Mouse (Mus musculus) v-Abl transformed pro-B cells (cell line): ENCODE results near the gene Dab1.

ENCODE experiments used
- in situ Hi-C, 2 experiments: fragments of 400-800 bp; cut with MboI; formaldehyde crosslinking; loops; one replicate each; pipeline ENCODE4 v1.15.1; 2025; ENCODE audit not compliant: unreplicated experiment in 2 of 2

Dab1 gene

DNA sequence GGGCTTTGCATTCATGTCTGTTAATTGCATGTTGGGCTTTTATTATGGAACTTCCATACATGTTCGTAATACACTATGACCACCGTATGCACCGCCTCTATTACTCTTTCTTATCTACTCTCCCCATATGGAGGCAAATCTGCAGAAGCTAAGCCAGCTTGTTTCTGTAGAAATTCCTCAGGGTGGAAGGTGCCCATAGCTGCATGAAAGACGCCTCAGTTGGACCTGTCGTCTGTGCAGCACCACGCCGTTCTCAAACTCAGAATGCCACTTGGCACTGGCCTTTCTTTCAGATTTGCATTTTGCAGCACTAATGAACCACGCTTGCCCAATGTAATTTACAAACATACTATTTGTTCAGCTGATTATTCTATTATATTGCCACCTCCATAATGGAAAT is 1150.4 kb downstream of the Dab1 start:
- in situ Hi-C loops: no loop called here

DNA sequence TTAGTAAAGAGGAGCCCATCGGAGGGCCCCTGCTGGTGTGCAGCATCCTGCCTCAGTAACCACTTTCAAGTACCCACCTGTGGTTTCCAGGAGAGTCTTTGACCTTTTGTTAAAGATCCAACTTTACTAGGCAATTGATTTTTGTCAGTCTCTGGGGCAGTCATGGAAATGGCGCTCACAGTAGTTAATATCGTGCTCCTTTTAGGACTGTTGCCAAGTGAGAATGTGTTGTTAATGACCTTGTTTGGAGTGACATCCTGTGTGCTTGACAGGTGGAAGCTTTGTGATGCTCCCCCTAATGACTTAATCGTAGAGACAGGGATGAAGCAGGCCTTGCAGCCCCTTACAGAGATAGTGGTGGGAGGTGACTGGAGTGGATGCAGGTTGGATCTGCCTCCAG is 1151.2 kb downstream of the Dab1 start:
- in situ Hi-C loops: no loop called here

DNA sequence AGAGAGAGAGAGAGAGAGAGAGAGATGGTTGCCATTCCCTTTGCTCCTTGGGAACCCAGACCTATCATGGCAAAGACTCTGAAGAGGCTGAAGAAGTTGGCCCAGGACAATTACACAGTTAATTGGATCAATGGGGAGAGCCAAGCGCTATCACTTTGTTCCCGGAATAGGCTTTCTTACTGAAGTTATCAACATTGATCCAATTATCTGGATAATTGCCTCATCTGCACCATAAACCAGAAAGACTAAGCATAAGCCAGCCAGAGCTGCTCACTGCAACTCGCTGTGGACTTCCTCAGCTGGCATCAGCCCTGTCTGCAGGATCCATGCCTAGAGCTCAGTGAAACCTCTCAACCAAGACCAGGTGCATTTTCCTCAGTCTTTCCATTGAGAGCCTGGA is 1156.4 kb downstream of the Dab1 start:
- in situ Hi-C loops: no loop called here

DNA sequence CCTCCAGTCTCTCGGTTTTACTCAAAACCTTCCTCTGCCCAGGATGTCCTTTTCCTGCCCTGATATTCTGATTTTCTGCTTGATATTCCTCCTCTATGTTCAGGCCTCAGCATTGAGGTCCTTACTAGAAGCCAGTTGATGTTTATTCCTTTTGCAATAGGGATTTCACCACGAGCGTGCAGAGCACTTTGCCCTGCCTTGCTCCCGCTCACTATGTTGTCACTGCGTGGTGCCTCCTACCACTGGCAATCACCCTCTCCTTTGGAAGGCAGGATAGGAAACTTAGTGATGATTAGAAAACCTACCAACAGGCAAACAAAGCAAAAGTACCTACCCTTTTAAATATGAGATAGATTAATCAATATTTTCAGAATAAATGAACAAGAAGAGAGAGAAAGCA is 1160.3 kb downstream of the Dab1 start:
- in situ Hi-C loops: no loop called here

DNA sequence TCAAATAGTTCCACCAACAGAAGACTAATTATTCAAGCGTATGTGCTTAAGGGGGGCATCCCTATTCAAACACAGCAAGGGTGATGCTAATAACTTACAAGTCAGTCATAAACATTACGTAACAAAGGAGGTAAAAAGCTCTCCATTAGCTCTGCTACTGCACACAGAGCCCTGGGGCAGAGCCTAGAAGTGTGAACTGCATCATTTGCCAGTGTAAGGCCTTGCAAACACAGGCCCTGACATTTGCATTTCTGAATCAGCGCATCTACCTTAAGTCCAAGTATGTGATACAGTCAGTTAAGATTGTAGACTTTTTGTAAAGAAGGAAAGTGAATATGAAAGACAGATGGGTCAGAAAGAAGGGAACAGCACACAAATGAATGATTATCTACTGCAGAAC is 1162.3 kb downstream of the Dab1 start:
- in situ Hi-C loops: no loop called here

DNA sequence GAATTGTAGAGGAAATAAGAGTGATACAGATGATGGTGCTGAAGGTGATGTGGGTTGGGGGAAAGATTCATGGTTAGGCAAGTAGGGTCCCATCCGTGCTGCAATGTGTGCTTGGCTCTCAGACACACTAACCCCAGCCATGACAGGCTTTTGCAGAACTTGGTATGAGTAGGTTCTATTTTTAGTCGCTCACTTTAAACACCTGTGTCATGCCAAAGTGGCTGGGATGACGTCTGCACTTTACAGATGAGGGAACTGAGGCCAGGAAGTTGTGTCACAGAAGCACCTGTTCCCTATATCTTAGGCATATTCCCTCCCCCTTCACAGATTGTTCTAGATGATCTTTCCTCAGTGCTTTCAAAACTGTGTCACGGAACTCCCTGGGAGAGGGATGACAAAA is 1163.2 kb downstream of the Dab1 start:
- in situ Hi-C loops: no loop called here

DNA sequence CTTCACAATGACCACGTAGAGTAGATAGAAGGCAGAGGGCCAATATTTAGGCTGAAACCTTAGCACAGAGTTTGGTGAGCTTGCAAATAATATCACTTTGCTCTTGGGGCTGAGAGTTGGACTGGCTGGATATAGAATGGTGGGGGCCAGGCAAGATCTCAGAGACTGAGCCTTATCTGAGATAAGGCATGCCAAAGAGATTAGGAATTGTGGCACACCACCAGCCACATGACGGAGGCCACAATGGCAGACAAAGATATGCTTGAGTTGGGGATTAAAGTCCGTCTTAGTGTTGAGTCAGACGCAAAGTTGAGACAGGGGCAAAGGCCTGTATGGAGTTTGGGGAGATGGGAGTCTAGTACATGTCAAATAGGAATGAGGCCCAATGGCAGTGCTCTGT is 1173.0 kb downstream of the Dab1 start:
- in situ Hi-C loops: no loop called here
